Mouse (Mus musculus) left cerebral cortex, adult 11 months (tissue): ENCODE data around the gene Sh3bp1.
A peak's percentile ranks its signal among the peaks of the same experiment; 100 is the strongest.

Experiments
- DNase-seq: peaks from one replicate; pipeline ENCODE4 v3.0.0; 2022; ENCODE audit warnings: low spot score

The Sh3bp1 gene

DNA sequence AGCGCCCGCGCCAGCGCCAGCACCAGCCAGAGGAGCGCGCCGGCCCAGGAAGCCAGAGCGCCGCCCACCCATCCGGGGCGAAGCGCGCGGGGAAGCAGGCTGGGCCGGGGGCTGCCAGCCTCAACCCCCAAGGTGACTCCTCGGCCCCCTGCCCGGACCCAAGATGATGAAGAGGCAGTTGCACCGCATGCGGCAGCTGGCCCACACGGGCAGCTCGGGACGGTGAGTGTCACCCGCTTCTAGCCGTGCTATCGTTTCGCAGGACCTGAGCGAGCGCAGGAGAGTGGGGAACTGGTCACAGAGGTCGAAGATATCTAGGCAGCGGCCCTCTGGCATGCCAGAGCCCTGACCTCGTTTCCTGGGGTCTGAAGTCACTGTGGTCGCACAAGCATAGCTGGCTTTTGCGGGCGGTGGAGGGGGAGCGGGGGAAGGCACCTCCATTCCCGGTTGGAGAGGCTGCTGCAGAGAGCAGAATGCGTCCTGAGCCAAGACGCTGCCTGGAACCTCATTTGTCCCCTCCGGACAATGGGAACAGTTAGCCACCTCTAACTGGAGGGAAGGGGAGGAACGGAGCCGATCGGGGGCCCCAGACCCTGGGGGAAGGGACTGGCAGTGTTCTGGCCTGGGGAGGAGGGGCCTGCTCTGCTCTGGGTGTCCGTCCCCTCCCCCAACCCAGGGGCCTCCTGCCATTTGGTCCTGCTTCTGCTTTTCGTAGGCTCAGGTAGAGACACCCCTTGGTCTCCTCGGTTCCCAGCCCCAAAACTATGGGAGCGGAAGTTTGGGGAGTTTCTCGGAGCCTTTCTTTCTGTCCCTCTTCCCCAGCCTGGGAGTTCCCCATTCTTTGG, at the start of gene Sh3bp1:
Sh3bp1 (plus strand) TSS at position 29 of the 845 bp plus-strand sequence.
- DNase-seq, result no peak

- no peak for DNase-seq
Observed at GRCm38 (mm10) chr15:78850059-78850824, 49.3 kb upstream of the Sh3bp1 start.

GRCm38 (mm10) chr15:78850944-78851343, 48.6 kb upstream of the Sh3bp1 start:
- DNase-seq, result no peak

GRCm38 (mm10) chr15:78851505-78852153, 47.9 kb upstream of the Sh3bp1 start:
- peak; percentile 84 for DNase-seq

DNA sequence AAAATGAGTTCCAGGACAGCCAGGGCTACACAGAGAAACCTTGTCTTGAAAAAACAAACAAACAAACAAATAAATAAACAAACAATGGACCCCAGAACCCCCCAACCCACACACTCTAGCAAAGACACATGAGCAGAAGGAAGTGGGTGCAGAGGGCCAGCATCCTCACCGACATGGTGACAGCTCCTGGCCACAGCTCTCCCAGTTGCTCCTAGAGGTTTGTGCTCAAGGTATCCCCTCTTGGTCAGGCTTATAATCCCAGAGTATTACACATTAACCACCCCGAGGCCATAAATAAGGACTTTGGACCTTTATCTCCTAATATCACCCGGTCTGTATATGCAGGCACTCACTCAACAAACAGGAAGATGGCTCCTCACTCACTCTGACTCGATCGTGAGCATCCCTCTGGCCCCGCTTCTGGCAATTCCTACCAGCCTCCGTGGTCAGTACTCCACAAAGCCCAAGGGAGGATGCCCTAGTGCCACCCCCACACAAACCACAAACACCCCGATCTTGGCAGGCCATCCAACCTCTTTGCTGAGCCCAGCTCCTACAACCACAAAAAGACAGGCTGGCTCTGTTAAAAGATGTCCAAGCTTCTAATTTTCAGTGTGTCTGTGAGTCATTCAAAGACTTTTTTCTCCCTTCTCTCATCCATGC, 44.1 kb upstream of the Sh3bp1 start, which contains the start of gene Lgals2:
Lgals2 (minus strand) TSS at position 227 of the 663 bp plus-strand sequence.
- no peak for DNase-seq

GRCm38 (mm10) chr15:78857009-78857408, 42.6 kb upstream of the Sh3bp1 start:
- DNase-seq, result no peak

DNA sequence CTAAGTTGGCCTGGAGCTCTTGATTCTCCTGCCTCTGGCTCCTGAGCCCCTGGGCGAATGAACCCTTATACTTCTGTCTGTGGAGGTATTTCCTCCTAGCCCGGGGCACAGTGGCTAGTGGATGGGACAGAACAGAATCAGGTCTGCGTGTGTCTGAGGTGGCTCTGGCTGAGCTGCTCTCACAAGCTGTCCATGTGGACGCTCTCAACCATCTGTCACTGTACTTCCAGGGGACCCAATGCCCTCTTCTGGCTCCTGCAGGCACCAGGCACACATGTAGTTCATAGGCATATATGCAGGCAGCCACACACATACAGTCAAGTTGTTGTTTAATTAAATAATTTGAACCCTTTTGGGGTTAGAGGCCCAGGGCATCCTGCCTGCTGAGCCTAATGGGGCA, 40.3 kb upstream of the Sh3bp1 start:
- DNase-seq, result no peak

- no peak for DNase-seq
Observed at GRCm38 (mm10) chr15:78859714-78860113, 39.9 kb upstream of the Sh3bp1 start.

GRCm38 (mm10) chr15:78862280-78862679, 37.3 kb upstream of the Sh3bp1 start:
- no peak for DNase-seq

DNA sequence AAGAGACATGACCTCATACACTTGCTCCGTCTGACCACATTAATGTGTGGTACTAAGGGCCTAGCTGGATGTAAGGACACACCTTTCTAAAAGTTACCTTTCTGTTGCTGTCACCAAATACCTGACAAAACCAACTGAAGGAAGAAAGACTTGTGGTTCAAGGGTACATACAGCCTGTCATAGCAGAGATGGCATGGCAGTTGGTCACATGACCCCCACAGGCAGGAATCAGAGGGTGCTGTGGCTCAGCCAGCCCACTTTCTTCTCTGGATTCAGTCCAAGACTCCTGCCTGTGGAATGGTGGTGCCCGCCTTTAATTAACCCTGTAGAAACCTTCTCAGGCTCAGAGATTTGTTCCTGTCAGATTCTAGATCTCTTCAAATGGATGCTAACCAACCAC, 36.4 kb upstream of the Sh3bp1 start:
- no peak for DNase-seq

- DNase-seq, result no peak
Observed at GRCm38 (mm10) chr15:78863852-78864253, 35.7 kb upstream of the Sh3bp1 start.

DNA sequence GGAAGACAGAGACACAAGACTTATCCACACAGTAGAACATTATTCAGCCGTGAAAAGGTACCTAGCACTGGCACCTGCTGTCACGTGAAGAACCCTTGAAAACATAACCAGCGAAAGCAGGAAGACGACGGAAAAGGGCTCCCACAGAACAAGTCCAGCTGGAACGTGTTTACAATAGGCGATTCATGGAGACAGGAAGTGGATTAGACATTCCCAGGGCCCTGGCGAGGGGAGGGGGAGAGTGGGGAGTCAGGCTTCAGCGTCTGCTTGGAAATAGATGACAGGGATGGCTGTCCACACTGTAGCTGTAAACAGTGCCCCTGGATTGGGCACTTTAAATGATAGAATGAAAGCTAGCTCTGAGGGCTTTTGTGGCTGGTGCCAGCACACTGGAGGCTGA, 31.2 kb upstream of the Sh3bp1 start:
- DNase-seq, result no peak

- no peak for DNase-seq
Observed at GRCm38 (mm10) chr15:78868826-78869233, 30.7 kb upstream of the Sh3bp1 start.

DNA sequence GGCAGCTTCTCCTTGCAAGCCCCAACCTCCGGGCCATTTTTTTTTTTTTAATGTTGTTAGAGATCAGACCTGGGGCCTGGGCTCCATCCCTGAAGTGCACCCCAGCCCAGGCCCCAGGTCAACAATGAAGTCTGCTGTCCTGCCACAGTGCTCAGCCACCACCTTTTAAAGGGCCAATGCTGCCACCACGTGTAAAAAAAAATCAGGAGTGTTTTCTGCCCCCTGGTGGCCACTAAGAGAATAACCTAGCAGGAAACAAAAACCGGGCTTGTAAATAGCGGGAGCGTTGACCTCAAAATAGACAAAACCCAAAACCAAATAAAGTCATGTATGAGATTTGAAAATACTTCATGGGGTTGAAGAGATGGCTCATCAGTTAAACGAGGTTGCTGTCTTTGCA, 29.8 kb upstream of the Sh3bp1 start:
- DNase-seq, result no peak

DNA sequence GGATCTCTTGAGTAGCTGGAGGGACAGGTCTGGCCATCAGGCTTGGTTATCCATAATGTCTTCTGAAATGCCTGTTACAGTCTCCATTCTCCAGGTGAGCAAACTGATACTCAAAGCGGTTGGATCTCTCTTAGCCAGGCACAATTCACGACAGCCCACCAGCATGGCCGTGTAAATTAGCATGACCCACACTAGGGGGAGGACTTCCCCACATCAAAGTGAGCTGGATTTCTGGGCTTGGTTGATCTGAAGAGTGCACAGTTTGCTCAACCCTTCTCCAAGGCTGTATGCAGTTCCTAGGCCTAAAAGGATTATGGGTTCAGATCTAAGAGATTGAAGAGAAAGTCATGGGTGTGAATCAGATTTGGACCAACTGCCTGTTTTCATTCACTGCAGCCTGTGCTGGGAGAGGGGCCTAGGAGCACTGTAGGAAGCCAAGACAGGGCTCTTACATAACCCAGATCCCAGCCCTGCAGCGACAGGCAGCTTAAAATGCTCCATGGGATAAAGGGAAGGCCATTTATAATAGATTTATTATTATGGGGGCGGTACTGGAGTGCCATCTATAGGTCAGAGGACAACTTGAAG, 27.5 kb upstream of the Sh3bp1 start:
- no peak for DNase-seq

GRCm38 (mm10) chr15:78873803-78874435, 25.6 kb upstream of the Sh3bp1 start:
- DNase-seq, result no peak

GRCm38 (mm10) chr15:78874989-78875388, 24.6 kb upstream of the Sh3bp1 start:
- no peak for DNase-seq

DNA sequence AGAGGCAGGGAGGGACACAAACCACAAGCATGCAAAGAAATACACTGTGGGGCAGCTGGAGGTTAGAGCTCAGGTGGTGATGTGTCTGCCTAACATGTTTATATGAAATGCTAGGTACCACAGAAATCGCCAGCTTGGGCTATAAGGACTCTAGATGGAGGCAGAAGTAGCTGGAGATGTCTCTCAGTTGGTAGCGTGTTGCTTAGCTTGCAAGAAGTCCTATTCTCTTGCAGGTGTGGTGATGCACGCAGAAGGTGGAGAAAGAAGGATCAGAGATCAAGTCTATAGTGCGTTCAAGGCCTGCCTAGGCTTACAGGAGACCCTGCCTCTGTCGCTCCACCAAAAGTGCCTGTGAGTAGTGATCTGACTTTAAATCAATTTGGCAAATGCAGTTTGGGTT, 24.0 kb upstream of the Sh3bp1 start:
- no peak for DNase-seq

DNA sequence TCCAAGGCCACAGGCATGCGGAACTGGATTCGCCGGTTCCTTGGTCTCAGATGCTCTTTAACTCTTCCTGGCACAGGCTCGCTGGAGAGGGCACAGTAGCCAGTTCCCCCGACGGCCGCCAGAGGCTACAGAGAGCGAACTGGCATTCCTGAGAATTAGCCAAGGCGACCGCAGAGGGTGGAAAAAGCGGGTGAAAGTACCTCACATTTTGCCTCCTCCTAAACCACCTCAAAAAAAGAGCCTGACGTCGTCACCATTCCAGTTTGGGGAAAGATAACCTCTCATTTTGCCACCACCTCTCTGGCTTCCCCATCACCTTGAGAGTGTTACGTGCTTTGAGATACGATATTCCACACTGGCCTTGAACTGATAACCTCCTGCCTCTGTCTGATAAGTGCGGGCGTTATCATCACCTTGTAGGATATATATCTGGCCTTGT, 23.3 kb upstream of the Sh3bp1 start:
- DNase-seq, result peak; percentile 57

- peak; percentile 94 for DNase-seq
Observed at GRCm38 (mm10) chr15:78876991-78877809, 22.4 kb upstream of the Sh3bp1 start, which contains the start of gene Gga1. TSS of gene Gga1 (plus strand) at chr15:78877190.
